Mouse (Mus musculus) B cell, adult (primary cell): ENCODE measurements around the gene 1810010D01Rik. TPM values are rescaled to one million over a fixed set of nuclear protein-coding genes. Genes with fewer than 3 reads are reported as not detected.

Source experiments
- total RNA-seq: library from RNA; stranded (reverse); gene quantifications from 4 replicates; pipeline ENCODE4 v1.2.4, GENCODE M21; 2023; ENCODE audit not compliant: inconsistent age

Gene 1810010D01Rik
- 3.0 TPM in 1 of 4 replicates, not detected in the others for total RNA-seq

GRCm38 (mm10) chr7:145208006-145208405, at the start of gene 1810010D01Rik:
Gene 1810010D01Rik (minus strand): TSS chr7:145208119.

Other genes starting within 250 kb of the 1810010D01Rik start
- 20.6 to 24.2 TPM (median 21.4 TPM) in 4 replicates for gene Tpcn2, start 75.9 kb upstream of the 1810010D01Rik start, total RNA-seq
- gene Mrgprf, start 92.7 kb upstream of the 1810010D01Rik start, total RNA-seq = not detected in 4 replicates
- not detected in 4 replicates for gene Mrgprd, start 106.7 kb upstream of the 1810010D01Rik start, total RNA-seq